Mouse (Mus musculus): Measurements from ENCODE around the gene Serpina1f. TPM values are rescaled to one million over a fixed set of nuclear protein-coding genes. Genes with fewer than 3 reads are reported as not detected.

The Serpina1f gene
- polyA plus RNA-seq, 2 experiments: not detected

- Histone ChIP-seq H3K36me3 (replicated peaks; ENCODE audit: control insufficient read depth, insufficient read depth, low read depth) (no peaks in the 10 kb centered on the region), H3K9me3 (ENCODE audit: control insufficient read depth, low read length) (no peaks in the 10 kb centered on the region), H3K4me3 (ENCODE audit: insufficient read depth in 1 of 2, low read depth in 2 of 2, low read length in 2 of 2) (no peak overlapping the region), H3K4me1 (replicated peaks; ENCODE audit: control insufficient read depth in 2 of 2, insufficient read depth in 2 of 2, low read length in 1 of 2) (peaks cover 0 to 2% of the 10 kb centered on the region in 2 experiments; a peak in 1 of 4 replicates), H3K27me3 (ENCODE audit: control insufficient read depth, insufficient read depth, low read length) (no peaks in the 10 kb centered on the region), H3K27ac (no peak overlapping the region), H3K4me2 (ENCODE audit: low read depth) (peak overlapping the region; percentile 39), H3K9ac (replicated peaks) (no peak overlapping the region)
- ATAC-seq (ENCODE audit: insufficient read depth): no peak
- TF ChIP-seq CTCF (IDR thresholded peaks at IDR 0.05; ENCODE audit: low read depth) (no peak), EP300 (IDR thresholded peaks at IDR 0.05; ENCODE audit: low read depth) (no peak)
- WGBS (ENCODE audit: insufficient replicate concordance): 52% methylated on average over 2 of the region's 2 CpGs
- no peak for DNase-seq (ENCODE audit: low read depth in 3 of 3, low spot score in 3 of 3)
These were observed 41.5 kb downstream of the Serpina1f start for GRCm38 (mm10) chr12:103653836-103654235.

GRCm38 (mm10) chr12:103646314-103646713, 49.0 kb downstream of the Serpina1f start:
- no peaks in the 10 kb centered on the region; the same call in 1 of the 2 replicates for H3K36me3 ChIP-seq (replicated peaks; ENCODE audit: control insufficient read depth, insufficient read depth, low read depth)

DNA sequence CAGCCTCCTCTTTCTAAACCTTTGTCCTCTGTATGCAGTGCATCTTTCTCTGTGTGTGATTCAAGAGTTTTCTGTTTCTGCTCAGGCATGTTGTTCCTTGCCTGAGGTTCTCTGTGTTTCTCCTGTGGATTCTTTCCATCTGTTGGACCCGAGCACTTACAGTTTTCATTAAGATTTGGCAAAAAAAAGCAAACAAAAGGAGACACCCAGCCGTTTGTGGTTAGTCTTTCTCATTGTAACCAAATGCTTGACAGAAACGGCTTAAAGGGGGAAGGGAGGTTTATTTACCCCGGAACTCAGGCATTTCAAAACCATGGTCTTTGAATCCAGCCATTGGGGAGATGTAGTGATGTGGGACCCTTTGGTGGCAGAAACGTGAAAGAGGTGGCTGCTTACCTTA, 50.7 kb downstream of the Serpina1f start:
- Histone ChIP-seq H3K4me3 (ENCODE audit: insufficient read depth in 1 of 2, low read depth in 2 of 2, low read length in 2 of 2) (no peak overlapping the region), H3K27me3 (ENCODE audit: control insufficient read depth, insufficient read depth, low read length) (no peaks in the 10 kb centered on the region), H3K9ac (replicated peaks) (no peak overlapping the region), H3K4me2 (ENCODE audit: low read depth) (no peak overlapping the region), H3K27ac (no peak overlapping the region), H3K36me3 (replicated peaks; ENCODE audit: control insufficient read depth, insufficient read depth, low read depth) (no peaks in the 10 kb centered on the region; the same call in 1 of the 2 replicates), H3K4me1 (replicated peaks; ENCODE audit: control insufficient read depth in 2 of 2, insufficient read depth in 2 of 2, low read length in 1 of 2) (no peaks in the 10 kb centered on the region), H3K9me3 (ENCODE audit: control insufficient read depth, low read length) (no peaks in the 10 kb centered on the region)
- TF ChIP-seq CTCF (IDR thresholded peaks at IDR 0.05; ENCODE audit: low read depth) (no peak), EP300 (IDR thresholded peaks at IDR 0.05; ENCODE audit: low read depth) (no peak)
- 22% methylated on average over 5 of the region's 5 CpGs for WGBS (ENCODE audit: insufficient replicate concordance)
- DNase-seq (ENCODE audit: low read depth in 3 of 3, low spot score in 3 of 3) (no peak), ATAC-seq (ENCODE audit: insufficient read depth) (no peak)

More at GRCm38 (mm10) chr12:103646314-103646713, 49.0 kb downstream of the Serpina1f start:
- no peak overlapping the region for H3K4me2 ChIP-seq (ENCODE audit: low read depth)
- ATAC-seq (ENCODE audit: insufficient read depth) (no peak), DNase-seq (ENCODE audit: low read depth in 3 of 3, low spot score in 3 of 3) (no peak)
- H3K9ac ChIP-seq (replicated peaks): no peak overlapping the region
- no peaks in the 10 kb centered on the region for H3K4me1 ChIP-seq (replicated peaks; ENCODE audit: control insufficient read depth in 2 of 2, insufficient read depth in 2 of 2, low read length in 1 of 2)
- no peaks in the 10 kb centered on the region for H3K9me3 ChIP-seq (ENCODE audit: control insufficient read depth, low read length)
- H3K27ac ChIP-seq: no peak overlapping the region
- no peaks in the 10 kb centered on the region for H3K27me3 ChIP-seq (ENCODE audit: control insufficient read depth, insufficient read depth, low read length)
- TF ChIP-seq EP300 (IDR thresholded peaks at IDR 0.05; ENCODE audit: low read depth) (no peak), CTCF (IDR thresholded peaks at IDR 0.05; ENCODE audit: low read depth) (no peak)
- no peak overlapping the region for H3K4me3 ChIP-seq (ENCODE audit: insufficient read depth in 1 of 2, low read depth in 2 of 2, low read length in 2 of 2)
- WGBS (ENCODE audit: insufficient replicate concordance): 48% methylated on average over 2 of the region's 2 CpGs

- Histone ChIP-seq H3K36me3 (replicated peaks; ENCODE audit: control insufficient read depth, insufficient read depth, low read depth) (no peaks in the 10 kb centered on the region; the same call in 1 of the 2 replicates), H3K4me1 (replicated peaks; ENCODE audit: control insufficient read depth in 2 of 2, insufficient read depth in 2 of 2, low read length in 1 of 2) (no peaks in the 10 kb centered on the region), H3K4me2 (ENCODE audit: low read depth) (no peak overlapping the region), H3K4me3 (ENCODE audit: insufficient read depth in 1 of 2, low read depth in 2 of 2, low read length in 2 of 2) (no peak overlapping the region), H3K9me3 (ENCODE audit: control insufficient read depth, low read length) (no peaks in the 10 kb centered on the region), H3K27me3 (ENCODE audit: control insufficient read depth, insufficient read depth, low read length) (no peaks in the 10 kb centered on the region), H3K27ac (no peak overlapping the region), H3K9ac (replicated peaks) (no peak overlapping the region)
- TF ChIP-seq CTCF (IDR thresholded peaks at IDR 0.05; ENCODE audit: low read depth): no peak
- no peak for TF ChIP-seq EP300 (IDR thresholded peaks at IDR 0.05; ENCODE audit: low read depth)
- no peak for DNase-seq (ENCODE audit: low read depth in 3 of 3, low spot score in 3 of 3)
- no peak for ATAC-seq (ENCODE audit: insufficient read depth)
- 57% methylated on average over 3 of the region's 3 CpGs for WGBS (ENCODE audit: insufficient replicate concordance)
These were observed 51.5 kb downstream of the Serpina1f start for GRCm38 (mm10) chr12:103643818-103644217.

DNA sequence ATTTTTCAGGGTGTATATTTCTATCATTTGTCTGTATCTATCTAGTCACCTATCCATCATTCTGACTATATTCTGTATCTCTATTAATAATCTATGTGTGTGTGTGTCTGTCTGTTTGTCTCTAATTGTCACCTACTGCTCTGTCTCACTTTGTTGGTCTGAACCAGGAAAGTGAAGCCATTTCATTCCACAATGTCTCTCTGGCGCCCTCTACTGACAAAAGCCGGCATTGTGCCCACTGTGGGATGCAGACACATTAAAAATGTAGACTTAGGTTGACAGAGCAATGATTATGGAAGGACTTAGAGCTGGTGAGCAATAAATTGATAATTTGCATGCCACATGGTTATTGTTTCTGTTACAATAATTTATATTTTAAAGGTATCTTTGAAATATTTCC, 52.0 kb downstream of the Serpina1f start:
- Histone ChIP-seq H3K9me3 (ENCODE audit: control insufficient read depth, low read length) (no peaks in the 10 kb centered on the region), H3K4me3 (ENCODE audit: insufficient read depth in 1 of 2, low read depth in 2 of 2, low read length in 2 of 2) (no peak overlapping the region)

More for the DNA sequence above, 52.0 kb downstream of the Serpina1f start:
- ATAC-seq (ENCODE audit: insufficient read depth) (peak; percentile 23; the same call in 1 of the 2 replicates), DNase-seq (ENCODE audit: low read depth in 3 of 3, low spot score in 3 of 3) (no peak)
- Histone ChIP-seq H3K4me2 (ENCODE audit: low read depth) (no peak overlapping the region), H3K27ac (no peak overlapping the region), H3K4me1 (replicated peaks; ENCODE audit: control insufficient read depth in 2 of 2, insufficient read depth in 2 of 2, low read length in 1 of 2) (no peaks in the 10 kb centered on the region), H3K9ac (replicated peaks) (no peak overlapping the region), H3K27me3 (ENCODE audit: control insufficient read depth, insufficient read depth, low read length) (no peaks in the 10 kb centered on the region), H3K36me3 (replicated peaks; ENCODE audit: control insufficient read depth, insufficient read depth, low read depth) (no peaks in the 10 kb centered on the region; the same call in 1 of the 2 replicates)
- TF ChIP-seq EP300 (IDR thresholded peaks at IDR 0.05; ENCODE audit: low read depth) (no peak), CTCF (IDR thresholded peaks at IDR 0.05; ENCODE audit: low read depth) (peak; percentile 82)
- WGBS (ENCODE audit: insufficient replicate concordance): 0% methylated on average over 2 of the region's 2 CpGs

Other genes with a start within 250 kb of the Serpina1f start
- not detected in 2 replicates for gene Ifi27l2b, start 238.3 kb downstream of the Serpina1f start, polyA plus RNA-seq (2012; rRNA removed)
- not detected in 2 replicates for gene Ifi27l2b, start 238.3 kb downstream of the Serpina1f start, polyA plus RNA-seq (2014; fragmentation: Nextera tagmentation; extraction: Ambion mirVana)
- gene Ppp4r4, start 163.2 kb downstream of the Serpina1f start, polyA plus RNA-seq (2012; rRNA removed): 0.82 and 0.94 TPM in 2 replicates
- gene Ppp4r4, start 163.2 kb downstream of the Serpina1f start, polyA plus RNA-seq (2014; fragmentation: Nextera tagmentation; extraction: Ambion mirVana): 0.79 and 1.3 TPM in 2 replicates
- gene Serpina10, start 64.1 kb downstream of the Serpina1f start, polyA plus RNA-seq (2012; rRNA removed): 11.5 and 23.7 TPM in 2 replicates
- 29.3 and 30.0 TPM in 2 replicates for gene Serpina10, start 64.1 kb downstream of the Serpina1f start, polyA plus RNA-seq (2014; fragmentation: Nextera tagmentation; extraction: Ambion mirVana)
- 793 and 825 TPM in 2 replicates for gene Serpina6, start 38.3 kb downstream of the Serpina1f start, polyA plus RNA-seq (2012; rRNA removed)
- gene Serpina6, start 38.3 kb downstream of the Serpina1f start, polyA plus RNA-seq (2014; fragmentation: Nextera tagmentation; extraction: Ambion mirVana): 1,383 and 1,635 TPM in 2 replicates
- gene Serpina16, start 19.4 kb downstream of the Serpina1f start, polyA plus RNA-seq (2012; rRNA removed): 0.03 and 0.04 TPM in 2 replicates
- gene Serpina16, start 19.4 kb downstream of the Serpina1f start, polyA plus RNA-seq (2014; fragmentation: Nextera tagmentation; extraction: Ambion mirVana): 0.06 and 0.11 TPM in 2 replicates
- 173 and 195 TPM in 2 replicates for gene Serpina1d, start 78.1 kb upstream of the Serpina1f start, polyA plus RNA-seq (2012; rRNA removed)
- 217 and 229 TPM in 2 replicates for gene Serpina1d, start 78.1 kb upstream of the Serpina1f start, polyA plus RNA-seq (2014; fragmentation: Nextera tagmentation; extraction: Ambion mirVana)
- gene Serpina1b, start 134.8 kb upstream of the Serpina1f start, polyA plus RNA-seq (2012; rRNA removed): 741 and 971 TPM in 2 replicates
- gene Serpina1b, start 134.8 kb upstream of the Serpina1f start, polyA plus RNA-seq (2014; fragmentation: Nextera tagmentation; extraction: Ambion mirVana): 823 and 862 TPM in 2 replicates
- 500 and 557 TPM in 2 replicates for gene Serpina1a, start 168.0 kb upstream of the Serpina1f start, polyA plus RNA-seq (2012; rRNA removed)
- gene Serpina1a, start 168.0 kb upstream of the Serpina1f start, polyA plus RNA-seq (2014; fragmentation: Nextera tagmentation; extraction: Ambion mirVana): 503 and 519 TPM in 2 replicates
- gene Serpina1c, start 209.4 kb upstream of the Serpina1f start, polyA plus RNA-seq (2012; rRNA removed): 186 and 209 TPM in 2 replicates
- 205 and 208 TPM in 2 replicates for gene Serpina1c, start 209.4 kb upstream of the Serpina1f start, polyA plus RNA-seq (2014; fragmentation: Nextera tagmentation; extraction: Ambion mirVana)